Mouse (Mus musculus) spleen, adult 2 months (tissue): ENCODE data around the gene Rapgef2.

Experiments used
- CTCF ChIP-seq: fragments of 200-500 bp; IDR thresholded peaks from 2 replicates; pipeline ENCODE4 v1.5.1; 2011; ENCODE audit warnings: mild to moderate bottlenecking, inconsistent platforms; ENCODE audit not compliant: insufficient read depth, insufficient read length, insufficient replicate concordance; ENCODE audit errors: extremely low read depth
- POLR2A ChIP-seq: fragments of 200-500 bp; IDR thresholded peaks from 2 replicates; pipeline ENCODE4 v1.6.1; 2011; ENCODE audit warnings: low read depth, low read length, inconsistent platforms

DNA sequence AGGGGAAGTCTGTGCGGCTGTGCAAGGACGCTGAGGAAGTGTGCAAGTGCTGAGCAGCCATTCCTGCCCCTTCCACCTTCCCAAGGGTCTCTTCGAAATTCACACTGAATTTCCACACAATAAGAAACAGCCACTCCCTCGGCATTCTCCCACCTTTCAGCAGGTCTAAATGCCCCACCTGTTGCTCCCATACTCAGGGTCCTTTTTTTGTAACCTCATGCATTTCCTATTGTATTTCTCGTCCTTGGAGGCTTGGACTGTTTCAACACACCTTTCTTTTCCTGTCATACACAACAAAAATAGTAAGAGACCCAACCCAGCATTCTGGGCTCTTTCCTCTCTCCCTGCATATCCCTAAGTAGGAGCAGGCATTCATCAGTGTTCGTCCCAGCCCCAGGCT, 56.8 kb downstream of the Rapgef2 start:
- TF ChIP-seq CTCF (no peak), POLR2A (no peak)
